Mouse (Mus musculus) right cerebral cortex, postnatal 10 days (tissue): ENCODE measurements at regions not wholly inside any gene's neighbourhood (a gene's known extent, or its start where the extent isn't known, plus 50 kb on each side); places are given as distances from the start of the nearest gene placed in this dataset.
A peak's percentile ranks its signal among the peaks of the same experiment; 100 is the strongest.

Source experiments
- DNase-seq, 2 experiments: peaks; one replicate each; pipeline ENCODE4 v3.0.0; 2021; ENCODE audit warnings: low spot score in 2 of 2

GRCm38 (mm10) chr3:131917734-131918534 is 167.2 kb upstream of the Dkk2 start:
- no peak for DNase-seq

- DNase-seq, result peak; percentile 81 to 87
Observed at GRCm38 (mm10) chr3:131919476-131919875, 165.6 kb upstream of the Dkk2 start.

- no peak for DNase-seq
Observed at GRCm38 (mm10) chr3:131921161-131921560, 163.9 kb upstream of the Dkk2 start.

GRCm38 (mm10) chr3:131922733-131923132 is 162.4 kb upstream of the Dkk2 start:
- no peak for DNase-seq

- no peak for DNase-seq
Observed at GRCm38 (mm10) chr3:131940896-131941295, 144.2 kb upstream of the Dkk2 start.

- DNase-seq, result no peak
Observed at GRCm38 (mm10) chr3:131941961-131942753, 142.9 kb upstream of the Dkk2 start.

- DNase-seq, result no peak
Observed at GRCm38 (mm10) chr3:131943436-131943835, 141.7 kb upstream of the Dkk2 start.

- no peak for DNase-seq
Observed at GRCm38 (mm10) chr3:131955771-131956170, 129.3 kb upstream of the Dkk2 start.

GRCm38 (mm10) chr3:131960636-131961035 is 124.5 kb upstream of the Dkk2 start:
- DNase-seq, result no peak

GRCm38 (mm10) chr3:131961571-131961970 is 123.5 kb upstream of the Dkk2 start:
- no peak for DNase-seq

GRCm38 (mm10) chr3:131962870-131963269 is 122.2 kb upstream of the Dkk2 start:
- DNase-seq, result no peak

GRCm38 (mm10) chr3:131964952-131965351 is 120.1 kb upstream of the Dkk2 start:
- no peak for DNase-seq

- DNase-seq, result no peak
Observed at GRCm38 (mm10) chr3:131965456-131966160, 119.5 kb upstream of the Dkk2 start.

GRCm38 (mm10) chr3:131967288-131967687 is 117.8 kb upstream of the Dkk2 start:
- DNase-seq, result no peak

- DNase-seq, result no peak
Observed at GRCm38 (mm10) chr3:131970827-131971226, 114.3 kb upstream of the Dkk2 start.

GRCm38 (mm10) chr3:131975940-131976628 is 109.0 kb upstream of the Dkk2 start:
- peak; percentile 41 to 52 for DNase-seq

- no peak for DNase-seq
Observed at GRCm38 (mm10) chr3:131983292-131983691, 101.8 kb upstream of the Dkk2 start.

GRCm38 (mm10) chr3:131998838-131999613 is 86.1 kb upstream of the Dkk2 start:
- DNase-seq, result no peak

- no peak for DNase-seq
Observed at GRCm38 (mm10) chr3:132006191-132006590, 78.9 kb upstream of the Dkk2 start.

GRCm38 (mm10) chr3:132006912-132007311 is 78.2 kb upstream of the Dkk2 start:
- DNase-seq, result no peak

- DNase-seq, result no peak
Observed at GRCm38 (mm10) chr3:132007356-132007755, 77.7 kb upstream of the Dkk2 start.
